13 mouse cellular contexts compared by ENCODE assay signal in the genomic region with DNA sequence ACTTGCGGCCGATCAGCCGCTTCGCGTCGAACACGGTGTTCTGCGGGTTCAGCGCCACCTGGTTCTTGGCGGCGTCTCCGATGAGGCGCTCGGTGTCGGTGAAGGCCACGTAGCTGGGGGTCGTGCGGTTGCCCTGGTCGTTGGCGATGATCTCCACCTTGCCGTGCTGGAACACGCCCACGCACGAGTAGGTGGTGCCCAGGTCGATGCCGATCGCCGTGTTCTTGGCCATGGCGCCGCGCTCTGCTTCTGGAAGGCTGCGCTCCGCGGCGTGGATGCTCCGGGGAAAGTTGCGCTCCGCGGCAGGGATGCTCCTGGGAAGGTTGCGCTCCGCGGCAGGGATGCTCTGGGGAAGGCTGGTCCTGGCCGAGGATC. TPM values are rescaled to one million over a fixed set of nuclear protein-coding genes. Genes with fewer than 3 reads are reported as not detected.
DNase-seq lines count a peak whose midpoint lies in the region; ATAC-seq and TF ChIP-seq lines count a peak whose summit lies in the region.
"Not testable (repeated sequence)": the region's sequence is repeated elsewhere in the genome, so short reads cannot be mapped to it uniquely, and the experiment has no call there.
"Had no signal": no experiment of that assay in that cellular context is flagged by ENCODE, and none has a peak within 500 bp of the region (broad histone marks: within the 10 kb centered on the region; RNA-seq: fewer than 3 reads in every experiment).

No protein-coding gene starts in this region.

- H3K27me3 ChIP-seq in embryonic facial prominence, embryonic 10.5 days (replicated peaks; ENCODE audit: low read depth, poor library complexity, severe bottlenecking): peaks cover 55% of the 10 kb centered on the region
- peaks cover 19% of the 10 kb centered on the region for H3K27me3 ChIP-seq in forebrain, embryonic 14.5 days (replicated peaks; ENCODE audit: control insufficient read depth, insufficient read depth, low read length)
- peaks cover 15% of the 10 kb centered on the region for H3K27me3 ChIP-seq in heart, embryonic 16.5 days (ENCODE audit: control insufficient read depth, insufficient read depth, low read length)
- H3K27me3 ChIP-seq in intestine, embryonic 16.5 days (replicated peaks; ENCODE audit: control insufficient read depth, insufficient read depth, low read length): peaks cover 17% of the 10 kb centered on the region
- H3K27me3 ChIP-seq in limb, embryonic 13.5 days: peaks cover 36% of the 10 kb centered on the region
- peaks cover 26% of the 10 kb centered on the region for H3K27me3 ChIP-seq in lung, embryonic 15.5 days
- H3K27me3 ChIP-seq in midbrain, postnatal 0 days (ENCODE audit: insufficient read depth, low read length): peaks cover 18% of the 10 kb centered on the region
- H3K27me3 ChIP-seq in stomach, postnatal 0 days (ENCODE audit: control insufficient read depth, insufficient read depth, low read length): not testable (repeated sequence)

- WGBS in embryonic facial prominence, embryonic 10.5 days: 1% methylated on average over 33 of the region's 43 CpGs
- 1% methylated on average over 14 of the region's 43 CpGs for WGBS in forebrain, embryonic 14.5 days
- WGBS in heart, embryonic 16.5 days: 2% methylated on average over 12 of the region's 43 CpGs
- 0% methylated on average over 16 of the region's 43 CpGs for WGBS in intestine, embryonic 16.5 days
- WGBS in limb, embryonic 13.5 days: 2% methylated on average over 30 of the region's 43 CpGs
- under 1% methylated on average over 27 of the region's 43 CpGs for WGBS in lung, embryonic 15.5 days
- under 1% methylated on average over 14 of the region's 43 CpGs for WGBS in midbrain, postnatal 0 days
- WGBS in stomach, postnatal 0 days: 0% methylated on average over 8 of the region's 43 CpGs

- not testable (repeated sequence) for H3K36me3 ChIP-seq in embryonic facial prominence, embryonic 10.5 days (replicated peaks); forebrain, embryonic 14.5 days (ENCODE audit: control insufficient read depth, insufficient read depth, low read length); heart, embryonic 16.5 days (ENCODE audit: control insufficient read depth, insufficient read depth); intestine, embryonic 16.5 days (ENCODE audit: control insufficient read depth, insufficient read depth, low read length); limb, embryonic 13.5 days; lung, embryonic 15.5 days; midbrain, postnatal 0 days (ENCODE audit: insufficient read depth, low read length); stomach, postnatal 0 days (ENCODE audit: control insufficient read depth, insufficient read depth, low read length)

- not testable (repeated sequence) for H3K27ac ChIP-seq in embryonic facial prominence, embryonic 10.5 days (replicated peaks); forebrain, embryonic 14.5 days (ENCODE audit: low read depth, low read length); heart, embryonic 16.5 days (ENCODE audit: low read length); intestine, embryonic 16.5 days (ENCODE audit: low read length); limb, embryonic 13.5 days; lung, embryonic 15.5 days; midbrain, postnatal 0 days (ENCODE audit: low read depth, low read length); stomach, postnatal 0 days (replicated peaks)

- H3K4me2 ChIP-seq in forebrain, embryonic 14.5 days (ENCODE audit: low read length): peak overlapping the region; percentile 77
- peak overlapping the region; percentile 63 for H3K4me2 ChIP-seq in heart, embryonic 16.5 days (ENCODE audit: low read depth, low read length)
- H3K4me2 ChIP-seq in intestine, embryonic 16.5 days (ENCODE audit: low read depth, low read length): peak overlapping the region; percentile 71
- H3K4me2 ChIP-seq in limb, embryonic 13.5 days (replicated peaks): peak overlapping the region; percentile 81
- peak overlapping the region; percentile 86 for H3K4me2 ChIP-seq in lung, embryonic 15.5 days
- peak overlapping the region; percentile 64; the same call in 1 of the 2 replicates for H3K4me2 ChIP-seq in midbrain, postnatal 0 days (ENCODE audit: low read depth, low read length, poor library complexity, severe bottlenecking)
- H3K4me2 ChIP-seq in stomach, postnatal 0 days (replicated peaks; ENCODE audit: low read depth): peak overlapping the region; percentile 39; the same call in 1 of the 2 replicates

- H3K4me3 ChIP-seq in embryonic facial prominence, embryonic 10.5 days: peak overlapping the region; percentile 60
- peak overlapping the region; percentile 28 for H3K4me3 ChIP-seq in forebrain, embryonic 14.5 days (ENCODE audit: low read depth, low read length)
- H3K4me3 ChIP-seq in heart, embryonic 16.5 days (ENCODE audit: low read length): peak overlapping the region; percentile 53
- H3K4me3 ChIP-seq in intestine, embryonic 16.5 days (ENCODE audit: low read length): peak overlapping the region; percentile 46
- peak overlapping the region; percentile 51 for H3K4me3 ChIP-seq in limb, embryonic 13.5 days
- peak overlapping the region; percentile 44 for H3K4me3 ChIP-seq in lung, embryonic 15.5 days
- peak overlapping the region; percentile 37 for H3K4me3 ChIP-seq in midbrain, postnatal 0 days (ENCODE audit: low read depth, low read length)
- peak overlapping the region; percentile 18; the same call in 1 of the 2 replicates for H3K4me3 ChIP-seq in stomach, postnatal 0 days (ENCODE audit: low read depth, low read length)

- TF ChIP-seq EP300 in stomach, postnatal 0 days (optimal IDR thresholded peaks at IDR 0.05): not testable (repeated sequence)

- peak; percentile 50; the same call in 1 of the 2 replicates for ATAC-seq in forebrain, embryonic 14.5 days
- peak; percentile 10; the same call in 1 of the 2 replicates for ATAC-seq in heart, embryonic 16.5 days (replicated peaks; ENCODE audit: extremely low read depth, insufficient read depth, low FRiP score)
- peak; percentile 48 for ATAC-seq in intestine, embryonic 16.5 days
- ATAC-seq in limb, embryonic 13.5 days (ENCODE audit: low FRiP score, low read depth); midbrain, postnatal 0 days (ENCODE audit: low FRiP score); stomach, postnatal 0 days (ENCODE audit: low FRiP score, low TSS enrichment): not testable (repeated sequence)
- ATAC-seq in lung, embryonic 15.5 days (ENCODE audit: borderline replicate concordance, extremely low read depth, low FRiP score, low TSS enrichment): peak; percentile 34; the same call in 1 of the 2 replicates

- not testable (repeated sequence) for TF ChIP-seq CTCF in midbrain, postnatal 0 days (IDR thresholded peaks at IDR 0.05); stomach, postnatal 0 days (IDR thresholded peaks at IDR 0.05; ENCODE audit: low read depth)

- H3K9me3 ChIP-seq in embryonic facial prominence, embryonic 10.5 days; forebrain, embryonic 14.5 days (replicated peaks; ENCODE audit: control insufficient read depth, low read length); heart, embryonic 16.5 days (replicated peaks; ENCODE audit: control insufficient read depth, low read length); intestine, embryonic 16.5 days (ENCODE audit: control insufficient read depth, low read length); limb, embryonic 13.5 days; lung, embryonic 15.5 days; midbrain, postnatal 0 days (ENCODE audit: low read length); stomach, postnatal 0 days (ENCODE audit: control insufficient read depth, low read length): not testable (repeated sequence)

- H3K9ac ChIP-seq in forebrain, embryonic 14.5 days (ENCODE audit: low read length); heart, embryonic 16.5 days (ENCODE audit: low read length); intestine, embryonic 16.5 days (ENCODE audit: low read depth, low read length); limb, embryonic 13.5 days; lung, embryonic 15.5 days; midbrain, postnatal 0 days (replicated peaks; ENCODE audit: low read length, poor library complexity, severe bottlenecking); stomach, postnatal 0 days (ENCODE audit: low read length): not testable (repeated sequence)

- not testable (repeated sequence) for H3K4me1 ChIP-seq in embryonic facial prominence, embryonic 10.5 days; forebrain, embryonic 14.5 days (ENCODE audit: control insufficient read depth, insufficient read depth, low read length); heart, embryonic 16.5 days (ENCODE audit: control insufficient read depth, insufficient read depth, low read length); intestine, embryonic 16.5 days (ENCODE audit: control insufficient read depth, insufficient read depth, low read length); limb, embryonic 13.5 days; lung, embryonic 15.5 days; midbrain, postnatal 0 days (ENCODE audit: insufficient read depth, low read length); stomach, postnatal 0 days (replicated peaks; ENCODE audit: control insufficient read depth, insufficient read depth)

- not testable (repeated sequence) for DNase-seq in embryonic facial prominence, embryonic 10.5 days (ENCODE audit: low spot score); forebrain, embryonic 14.5 days (ENCODE audit: low spot score); midbrain, postnatal 0 days (ENCODE audit: low spot score); stomach, postnatal 0 days (ENCODE audit: low spot score)

RNA-seq across cellular contexts. Expression of a gene that starts 0.3 kb away (rescaled TPM):
- 1.3 and 1.9 TPM in 2 replicates for polyA plus RNA-seq in embryonic facial prominence, embryonic 10.5 days (2016; fragmentation: Nextera tagmentation; extraction: Ambion mirVana)
- polyA plus RNA-seq in forebrain, embryonic 14.5 days (2014; fragmentation: Nextera tagmentation; extraction: Ambion mirVana): 1.4 and 3.7 TPM in 2 replicates
- 3.9 and 4.4 TPM in 2 replicates for polyA plus RNA-seq in heart, embryonic 16.5 days (2015; fragmentation: Nextera tagmentation; extraction: Ambion mirVana)
- polyA plus RNA-seq in intestine, embryonic 16.5 days (2015; fragmentation: Nextera tagmentation; extraction: Ambion mirVana): 6.3 and 6.6 TPM in 2 replicates
- polyA plus RNA-seq in limb, embryonic 13.5 days (2015; fragmentation: Nextera tagmentation; extraction: Ambion mirVana): 3.7 and 4.4 TPM in 2 replicates
- 3.4 and 3.8 TPM in 2 replicates for polyA plus RNA-seq in lung, embryonic 15.5 days (2015; fragmentation: Nextera tagmentation; extraction: Ambion mirVana)
- total RNA-seq in midbrain, postnatal 0 days (2014; rRNA removed): 34.9 TPM in 2 replicates
- 18.2 and 19.8 TPM in 2 replicates for polyA plus RNA-seq in midbrain, postnatal 0 days (2015; fragmentation: Nextera tagmentation; extraction: Ambion mirVana)
- 24.1 and 25.9 TPM in 2 replicates for polyA plus RNA-seq in stomach, postnatal 0 days (2015; fragmentation: Nextera tagmentation; extraction: Ambion mirVana)

RNA-seq across cellular contexts. Expression of a gene that starts 0.8 kb away (rescaled TPM):
- polyA plus RNA-seq in embryonic facial prominence, embryonic 10.5 days (2016; fragmentation: Nextera tagmentation; extraction: Ambion mirVana): 1.1 TPM in 2 replicates
- polyA plus RNA-seq in forebrain, embryonic 14.5 days (2014; fragmentation: Nextera tagmentation; extraction: Ambion mirVana): 1.3 and 1.4 TPM in 2 replicates
- polyA plus RNA-seq in heart, embryonic 16.5 days (2015; fragmentation: Nextera tagmentation; extraction: Ambion mirVana): 3.1 and 4.2 TPM in 2 replicates
- 0.38 and 0.57 TPM in 2 replicates for polyA plus RNA-seq in intestine, embryonic 16.5 days (2015; fragmentation: Nextera tagmentation; extraction: Ambion mirVana)
- 0.49 and 0.81 TPM in 2 replicates for polyA plus RNA-seq in limb, embryonic 13.5 days (2015; fragmentation: Nextera tagmentation; extraction: Ambion mirVana)
- 0.45 and 0.79 TPM in 2 replicates for polyA plus RNA-seq in lung, embryonic 15.5 days (2015; fragmentation: Nextera tagmentation; extraction: Ambion mirVana)
- 1.4 and 1.6 TPM in 2 replicates for total RNA-seq in midbrain, postnatal 0 days (2014; rRNA removed)
- polyA plus RNA-seq in midbrain, postnatal 0 days (2015; fragmentation: Nextera tagmentation; extraction: Ambion mirVana): 0.73 and 0.81 TPM in 2 replicates
- polyA plus RNA-seq in stomach, postnatal 0 days (2015; fragmentation: Nextera tagmentation; extraction: Ambion mirVana): 0.25 and 0.48 TPM in 2 replicates

RNA-seq across cellular contexts. Expression of a gene that starts 2.0 kb away (rescaled TPM):
- polyA plus RNA-seq in embryonic facial prominence, embryonic 10.5 days (2016; fragmentation: Nextera tagmentation; extraction: Ambion mirVana): not detected in 2 replicates
- not detected in 2 replicates for polyA plus RNA-seq in forebrain, embryonic 14.5 days (2014; fragmentation: Nextera tagmentation; extraction: Ambion mirVana)
- polyA plus RNA-seq in heart, embryonic 16.5 days (2015; fragmentation: Nextera tagmentation; extraction: Ambion mirVana): not detected in 2 replicates
- not detected in 2 replicates for polyA plus RNA-seq in intestine, embryonic 16.5 days (2015; fragmentation: Nextera tagmentation; extraction: Ambion mirVana)
- polyA plus RNA-seq in limb, embryonic 13.5 days (2015; fragmentation: Nextera tagmentation; extraction: Ambion mirVana): not detected in 2 replicates
- not detected in 2 replicates for polyA plus RNA-seq in lung, embryonic 15.5 days (2015; fragmentation: Nextera tagmentation; extraction: Ambion mirVana)
- not detected in 2 replicates for total RNA-seq in midbrain, postnatal 0 days (2014; rRNA removed)
- polyA plus RNA-seq in midbrain, postnatal 0 days (2015; fragmentation: Nextera tagmentation; extraction: Ambion mirVana): not detected in 2 replicates
- polyA plus RNA-seq in stomach, postnatal 0 days (2015; fragmentation: Nextera tagmentation; extraction: Ambion mirVana): not detected in 2 replicates
- total RNA-seq: adrenal gland, postnatal 36 days; gastrocnemius, postnatal 10 days; heart, postnatal 36 days had no signal
- polyA plus RNA-seq: large intestine, adult 2 months; macrophage had no signal

RNA-seq across cellular contexts. Expression of a gene that starts 10.0 kb away (rescaled TPM):
- polyA plus RNA-seq in embryonic facial prominence, embryonic 10.5 days (2016; fragmentation: Nextera tagmentation; extraction: Ambion mirVana): 339 and 361 TPM in 2 replicates
- 131 and 148 TPM in 2 replicates for polyA plus RNA-seq in forebrain, embryonic 14.5 days (2014; fragmentation: Nextera tagmentation; extraction: Ambion mirVana)
- 132 and 134 TPM in 2 replicates for polyA plus RNA-seq in heart, embryonic 16.5 days (2015; fragmentation: Nextera tagmentation; extraction: Ambion mirVana)
- 159 and 181 TPM in 2 replicates for polyA plus RNA-seq in intestine, embryonic 16.5 days (2015; fragmentation: Nextera tagmentation; extraction: Ambion mirVana)
- 196 and 200 TPM in 2 replicates for polyA plus RNA-seq in limb, embryonic 13.5 days (2015; fragmentation: Nextera tagmentation; extraction: Ambion mirVana)
- 210 and 216 TPM in 2 replicates for polyA plus RNA-seq in lung, embryonic 15.5 days (2015; fragmentation: Nextera tagmentation; extraction: Ambion mirVana)
- 17.6 and 35.3 TPM in 2 replicates for total RNA-seq in midbrain, postnatal 0 days (2014; rRNA removed)
- 93.0 and 94.9 TPM in 2 replicates for polyA plus RNA-seq in midbrain, postnatal 0 days (2015; fragmentation: Nextera tagmentation; extraction: Ambion mirVana)
- 69.2 and 75.1 TPM in 2 replicates for polyA plus RNA-seq in stomach, postnatal 0 days (2015; fragmentation: Nextera tagmentation; extraction: Ambion mirVana)

RNA-seq across cellular contexts. Expression of a gene that starts 12.6 kb away (rescaled TPM):
- polyA plus RNA-seq in embryonic facial prominence, embryonic 10.5 days (2016; fragmentation: Nextera tagmentation; extraction: Ambion mirVana): 0.13 and 0.15 TPM in 2 replicates
- polyA plus RNA-seq in forebrain, embryonic 14.5 days (2014; fragmentation: Nextera tagmentation; extraction: Ambion mirVana): 0.15 TPM in 1 of 2 replicates, not detected in the other
- polyA plus RNA-seq in heart, embryonic 16.5 days (2015; fragmentation: Nextera tagmentation; extraction: Ambion mirVana): 0.11 and 0.18 TPM in 2 replicates
- 0.22 and 0.24 TPM in 2 replicates for polyA plus RNA-seq in intestine, embryonic 16.5 days (2015; fragmentation: Nextera tagmentation; extraction: Ambion mirVana)
- 0.32 and 0.43 TPM in 2 replicates for polyA plus RNA-seq in limb, embryonic 13.5 days (2015; fragmentation: Nextera tagmentation; extraction: Ambion mirVana)
- polyA plus RNA-seq in lung, embryonic 15.5 days (2015; fragmentation: Nextera tagmentation; extraction: Ambion mirVana): 0.15 and 0.26 TPM in 2 replicates
- total RNA-seq in midbrain, postnatal 0 days (2014; rRNA removed): 16.8 and 18.2 TPM in 2 replicates
- 0.47 and 0.79 TPM in 2 replicates for polyA plus RNA-seq in midbrain, postnatal 0 days (2015; fragmentation: Nextera tagmentation; extraction: Ambion mirVana)
- 3.0 TPM in 2 replicates for polyA plus RNA-seq in stomach, postnatal 0 days (2015; fragmentation: Nextera tagmentation; extraction: Ambion mirVana)
